Mouse (Mus musculus): Measurements from ENCODE around the gene Foxa2.

The Foxa2 gene

DNA sequence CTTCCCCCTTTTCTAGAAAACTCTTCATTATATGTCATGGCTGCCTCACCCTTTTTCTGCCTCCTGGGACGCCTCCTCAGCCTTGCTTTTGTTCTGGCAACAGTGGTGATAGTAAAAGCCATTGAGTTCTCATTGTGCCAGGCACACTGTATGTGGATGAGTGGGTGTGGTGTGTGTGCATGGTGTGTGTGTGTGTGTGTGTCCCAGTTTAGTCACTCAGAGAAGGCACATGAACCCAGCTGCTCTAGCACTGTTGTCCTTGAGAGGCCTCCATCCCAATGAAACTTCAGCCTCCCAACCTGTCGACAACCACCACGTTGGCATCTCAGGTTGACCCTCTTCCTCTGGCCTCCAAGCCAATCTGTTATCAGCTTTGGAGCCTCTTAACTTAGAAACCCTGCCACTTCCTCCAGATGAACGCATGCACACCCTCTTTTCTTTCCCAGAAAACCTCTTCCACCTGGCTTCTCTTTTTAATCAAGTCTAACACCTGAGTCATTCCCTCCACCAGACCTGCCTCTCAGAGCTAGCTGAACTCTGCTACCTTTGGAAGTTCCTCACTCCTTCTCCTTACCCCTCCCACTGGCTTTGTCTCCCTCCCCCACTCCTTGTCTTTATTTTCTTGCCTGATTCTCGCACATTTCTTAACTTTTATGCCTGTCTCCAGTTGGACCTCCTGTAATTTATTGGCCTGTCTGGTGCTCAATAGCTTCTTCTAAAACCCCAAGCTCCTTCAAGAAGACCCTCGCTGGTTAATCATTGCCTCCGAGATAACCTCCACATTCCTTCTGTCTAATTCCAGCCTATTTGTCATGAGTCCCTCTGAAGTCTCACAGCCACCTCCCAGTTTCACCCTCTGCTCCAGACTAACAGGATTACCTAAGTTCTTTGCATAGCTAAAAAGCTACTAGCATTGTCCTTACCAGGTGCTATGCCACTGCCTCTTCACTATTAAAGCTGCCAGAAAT, 41.9 kb downstream of the Foxa2 start:
- DNase-seq (ENCODE audit: inconsistent ontology term), result no peak

DNA sequence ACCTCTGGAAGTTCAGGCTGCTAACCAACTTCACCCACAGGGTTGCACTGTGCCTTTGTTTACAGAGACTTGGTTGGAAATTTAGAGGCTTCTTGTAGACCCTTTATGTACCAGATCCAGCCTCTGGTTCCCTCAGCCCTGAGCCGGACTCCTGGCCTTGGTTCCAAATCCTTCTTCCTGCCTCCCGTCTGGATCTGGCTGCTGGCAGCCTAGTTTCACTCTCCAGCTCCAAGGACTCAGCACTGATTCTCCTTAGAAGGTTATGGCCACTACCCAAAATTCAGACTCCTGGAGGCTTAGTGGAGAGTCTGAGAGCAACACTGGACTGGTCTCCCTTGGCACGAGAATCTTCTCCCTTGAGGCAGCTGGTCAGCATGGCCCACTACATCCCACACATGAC, 43.3 kb downstream of the Foxa2 start:
- no peak for DNase-seq (ENCODE audit: inconsistent ontology term)

DNA sequence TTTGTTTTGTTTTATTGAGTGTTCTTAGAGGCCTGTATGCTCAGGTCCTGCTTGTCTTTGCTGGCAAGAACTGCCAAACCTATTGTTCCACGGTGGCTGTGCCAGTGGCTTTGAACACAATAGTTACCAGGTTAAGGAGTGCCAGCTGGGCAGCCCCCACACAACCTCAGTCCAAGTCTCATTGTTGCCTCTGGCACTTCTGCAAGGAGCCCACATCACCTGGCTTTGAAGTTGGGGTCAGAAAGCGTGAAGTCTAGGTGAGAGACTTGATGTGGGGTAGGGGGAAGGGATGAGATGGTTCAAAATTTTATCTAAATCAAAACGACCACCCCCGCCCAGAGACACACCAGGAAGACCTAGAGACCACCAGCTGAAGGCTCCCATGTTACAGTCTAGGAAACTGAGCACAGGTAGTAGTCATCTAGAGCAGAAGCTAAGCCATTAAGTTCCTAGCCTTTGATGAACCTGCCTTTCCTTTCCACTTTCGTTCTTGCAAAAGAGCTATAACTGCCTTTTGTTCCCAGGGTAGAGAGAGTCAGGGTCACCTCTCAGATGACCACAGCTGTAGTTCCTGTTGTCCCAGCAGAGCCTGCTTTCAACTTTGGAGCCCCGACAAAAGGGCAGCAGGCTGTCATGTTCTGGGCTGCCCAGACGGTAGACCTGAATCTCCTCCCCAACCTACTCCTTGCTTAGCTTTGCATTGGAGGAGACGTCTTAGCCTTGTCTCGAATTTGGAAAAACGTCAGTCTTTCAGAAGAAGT, 48.4 kb downstream of the Foxa2 start:
- no peak for DNase-seq (ENCODE audit: inconsistent ontology term)

DNA sequence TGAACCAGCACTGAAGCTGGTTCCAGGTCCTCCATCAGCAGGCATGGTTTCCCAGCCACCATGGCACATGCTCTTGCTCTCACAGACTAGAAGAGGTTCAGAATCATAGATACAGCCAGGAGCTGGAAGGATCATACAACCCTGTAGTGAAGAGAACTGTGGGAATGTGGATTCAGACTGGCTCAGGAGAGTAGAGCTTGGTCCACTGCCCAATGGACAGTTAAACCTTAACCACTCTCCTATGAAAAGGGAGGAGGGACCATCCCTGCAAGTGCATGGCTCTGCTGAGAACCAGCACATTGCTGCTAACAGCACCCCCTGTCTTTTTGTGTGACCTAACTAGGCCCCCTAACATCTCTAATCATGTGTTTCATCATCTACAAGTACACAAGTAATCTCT, 50.0 kb downstream of the Foxa2 start:
- no peak for DNase-seq (ENCODE audit: inconsistent ontology term)

DNA sequence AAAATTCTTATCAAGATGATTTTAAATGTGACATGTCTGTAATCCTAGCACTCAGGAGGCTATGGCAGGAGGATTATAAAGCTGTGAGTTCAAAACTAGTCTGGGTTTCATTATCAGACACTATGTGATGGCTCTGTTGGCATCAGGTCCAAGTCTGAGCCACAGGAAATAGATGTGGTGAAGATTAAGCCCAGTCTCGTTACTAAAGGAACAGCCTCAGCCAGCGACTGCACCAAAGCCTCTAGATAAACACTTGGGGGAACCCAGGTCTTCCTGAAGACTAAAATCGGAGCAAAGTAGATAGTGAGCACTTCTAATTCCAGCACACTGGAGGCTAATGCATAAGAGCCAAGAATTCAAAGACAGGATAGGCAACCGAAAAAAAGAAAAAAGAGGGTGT, 52.9 kb downstream of the Foxa2 start:
- no peak for DNase-seq (ENCODE audit: inconsistent ontology term)

DNA sequence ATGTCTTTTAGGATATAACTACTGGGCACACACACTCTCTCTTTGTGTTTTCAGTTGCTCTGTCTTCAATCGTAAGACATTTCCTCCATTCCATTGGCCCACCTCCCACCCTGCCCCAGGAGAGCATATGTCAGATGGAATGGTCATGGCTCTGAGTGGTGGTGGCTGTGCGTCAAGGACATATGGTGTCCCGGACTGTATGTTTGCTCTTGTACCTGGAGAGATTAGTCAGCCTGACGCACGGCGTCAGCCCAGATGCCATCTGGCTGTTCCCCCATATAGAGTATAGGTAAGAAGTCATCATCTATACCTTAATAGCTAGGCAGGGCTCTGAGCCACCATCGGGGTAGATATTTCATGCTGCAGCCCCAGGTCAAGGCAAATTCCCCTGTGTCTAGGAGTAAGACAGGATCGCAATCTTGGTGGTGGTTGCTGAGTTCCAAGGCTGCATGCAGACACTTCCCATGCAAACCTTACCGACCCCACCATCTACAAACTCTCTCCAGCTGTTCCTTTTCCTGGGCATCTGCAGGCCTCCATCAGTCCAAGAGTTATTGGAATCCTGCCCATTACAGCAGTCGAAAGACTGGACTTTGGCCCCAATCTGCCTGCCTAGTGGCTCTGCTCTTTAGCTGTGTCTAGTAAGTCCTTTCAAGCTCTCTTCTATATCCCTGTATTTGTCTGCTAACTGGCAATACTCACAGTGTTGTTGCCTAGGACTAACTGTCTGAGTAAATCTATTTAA, 53.7 kb downstream of the Foxa2 start:
- DNase-seq (ENCODE audit: inconsistent ontology term), result no peak

Measured in Muller cell, postnatal 12 days (primary cell).